Mouse (Mus musculus) MEL (cell line): ENCODE results near the gene Heatr6. TPM values are rescaled to one million over a fixed set of nuclear protein-coding genes. Genes with fewer than 3 reads are reported as not detected.

Source experiments
- DNase-seq: peaks from one replicate; pipeline ENCODE4 v3.0.0; 2011; ENCODE audit warnings: low read depth, low spot score
- H3K27ac ChIP-seq: 2 replicates; pipeline ENCODE4 v1.5.1; 2012; ENCODE audit warnings: low read depth, mild to moderate bottlenecking, control low read depth, low read length, moderate library complexity; ENCODE audit not compliant: control insufficient read depth
- H3K27me3 ChIP-seq, 2 experiments: fragments of 150-350 bp in 1 of 2; sonication (generic) in 1 of 2; 2 replicates each; pipeline ENCODE4 v1.6.1; 2012; ENCODE audit warnings: low read length in 2 of 2, mild to moderate bottlenecking in 2 of 2, improper control_type of control experiment in 1 of 2, moderate library complexity in 1 of 2; ENCODE audit not compliant: insufficient read depth in 2 of 2, control insufficient read depth in 1 of 2
- H3K36me3 ChIP-seq, 2 experiments: 2 replicates each; pipeline ENCODE4 v1.6.1; 2012 to 2014; ENCODE audit warnings: low read length in 2 of 2, improper control_type of control experiment in 1 of 2, inconsistent platforms in 1 of 2, mild to moderate bottlenecking in 1 of 2; ENCODE audit not compliant: insufficient read depth in 2 of 2, control insufficient read depth in 1 of 2
- H3K4me1 ChIP-seq, 2 experiments: fragments of 150-350 bp in 1 of 2; sonication (generic) in 1 of 2; 2 replicates each; pipeline ENCODE4 v1.6.1; 2012; ENCODE audit warnings: low read length in 2 of 2, improper control_type of control experiment in 1 of 2, mild to moderate bottlenecking in 1 of 2; ENCODE audit not compliant: insufficient read depth in 2 of 2, control insufficient read depth in 1 of 2
- H3K4me3 ChIP-seq, 2 experiments: fragments of 150-350 bp in 1 of 2; sonication (generic) in 1 of 2; 2 replicates each; pipeline ENCODE4 v1.5.1; 2012; ENCODE audit warnings: low read depth in 2 of 2, low read length in 2 of 2, mild to moderate bottlenecking in 2 of 2, moderate library complexity in 2 of 2, control low read depth in 1 of 2, improper control_type of control experiment in 1 of 2; ENCODE audit not compliant: control insufficient read depth in 1 of 2, insufficient read depth in 1 of 2
- H3K79me2 ChIP-seq: 2 replicates; pipeline ENCODE4 v1.6.1; 2012; ENCODE audit warnings: mild to moderate bottlenecking, low read length, moderate library complexity; ENCODE audit not compliant: control insufficient read depth, poor library complexity, insufficient read depth
- H3K9ac ChIP-seq: 2 replicates; pipeline ENCODE4 v1.6.1; 2012; ENCODE audit warnings: low read depth, mild to moderate bottlenecking, control low read depth, low read length, moderate library complexity; ENCODE audit not compliant: control insufficient read depth, poor library complexity, severe bottlenecking
- H3K9me3 ChIP-seq: fragments of 150-350 bp; sonication (generic); replicated peaks from 2 replicates; pipeline ENCODE4 v1.6.1; 2012; ENCODE audit warnings: mild to moderate bottlenecking, low read length, improper control_type of control experiment, moderate library complexity; ENCODE audit not compliant: insufficient read depth
- BHLHE40 ChIP-seq: IDR thresholded peaks from 2 replicates; pipeline ENCODE4 v1.6.1; 2012; ENCODE audit warnings: low read depth, mild to moderate bottlenecking, inconsistent platforms, low read length, improper control_type of control experiment, borderline replicate concordance
- CTCF ChIP-seq, 3 experiments: IDR thresholded peaks in 2 of 3; conservative IDR thresholded peaks in 1 of 3; 2 replicates each; pipeline ENCODE4 v1.5.1; 2011 to 2012; ENCODE audit warnings: low read length in 3 of 3, low read depth in 2 of 3, mild to moderate bottlenecking in 2 of 3, improper control_type of control experiment in 1 of 3, inconsistent platforms in 1 of 3, mixed read lengths in 1 of 3, moderate library complexity in 1 of 3; ENCODE audit not compliant: control insufficient read depth in 1 of 3, insufficient read depth in 1 of 3, poor library complexity in 1 of 3, severe bottlenecking in 1 of 3
- MYB ChIP-seq: IDR thresholded peaks from 2 replicates; pipeline ENCODE4 v1.6.1; 2011; ENCODE audit warnings: mild to moderate bottlenecking, low read depth, low read length, improper control_type of control experiment
- MYC ChIP-seq: IDR thresholded peaks from 2 replicates; pipeline ENCODE4 v1.6.1; 2011; ENCODE audit warnings: low read depth, mild to moderate bottlenecking, low read length, improper control_type of control experiment, moderate library complexity
- POLR2AphosphoS2 ChIP-seq: IDR thresholded peaks from 2 replicates; pipeline ENCODE4 v1.6.1; 2011; ENCODE audit warnings: low read length, improper control_type of control experiment
- POLR2AphosphoS5 ChIP-seq: IDR thresholded peaks from 2 replicates; pipeline ENCODE4 v1.6.1; 2012; ENCODE audit warnings: low read depth, borderline replicate concordance, mild to moderate bottlenecking, inconsistent platforms, low read length, moderate library complexity, mixed read lengths
- RAD21 ChIP-seq: IDR thresholded peaks from 2 replicates; pipeline ENCODE4 v1.6.1; 2011; ENCODE audit warnings: mild to moderate bottlenecking, low read depth, low read length, improper control_type of control experiment
- SIN3A ChIP-seq: IDR thresholded peaks from 2 replicates; pipeline ENCODE4 v1.6.1; 2012; ENCODE audit warnings: low read length, improper control_type of control experiment, inconsistent platforms
- SMC3 ChIP-seq: IDR thresholded peaks from 2 replicates; pipeline ENCODE4 v1.6.1; 2011; ENCODE audit warnings: low read depth, low read length, improper control_type of control experiment
- TAL1 ChIP-seq: IDR thresholded peaks from 2 replicates; pipeline ENCODE4 v1.6.1; 2012; ENCODE audit warnings: mild to moderate bottlenecking, inconsistent platforms, low read length, moderate library complexity, mixed read lengths
- UBTF ChIP-seq: IDR thresholded peaks from 2 replicates; pipeline ENCODE4 v1.6.1; 2012; ENCODE audit warnings: low read depth, mild to moderate bottlenecking, inconsistent platforms, low read length, improper control_type of control experiment, moderate library complexity, borderline replicate concordance; ENCODE audit not compliant: insufficient read depth
- ZC3H11A ChIP-seq: IDR thresholded peaks from 2 replicates; pipeline ENCODE4 v1.6.1; 2012; ENCODE audit warnings: low read depth, mild to moderate bottlenecking, inconsistent platforms, low read length, improper control_type of control experiment
- ZKSCAN1 ChIP-seq: IDR thresholded peaks from 2 replicates; pipeline ENCODE4 v1.6.1; 2012; ENCODE audit warnings: low read depth, mild to moderate bottlenecking, inconsistent platforms, low read length, improper control_type of control experiment, moderate library complexity
- polyA plus RNA-seq, 2 experiments: library from polyadenylated mRNA; stranded (reverse) in 1 of 2; unstranded in 1 of 2; fragments of >175 nt in 1 of 2; fragments of >200 nt in 1 of 2; gene quantifications; 2 replicates each; pipeline versions ENCODE4 v1.2.1 to v1.2.4; 2012; ENCODE audit warnings: low replicate concordance in 2 of 2, low read depth in 1 of 2; ENCODE audit not compliant: insufficient read length in 2 of 2, insufficient read depth in 1 of 2, missing spikeins in 1 of 2
- total RNA-seq: library from RNA; depleted of rRNA; stranded (reverse); fragments of 300-350 nt; gene quantifications from 2 replicates; pipeline ENCODE4 v1.2.3, GENCODE M21; 2012

Heatr6 gene
- total and polyA plus RNA-seq, 3 experiments, result 17.3 to 21.2 TPM; not detected in 1

DNA sequence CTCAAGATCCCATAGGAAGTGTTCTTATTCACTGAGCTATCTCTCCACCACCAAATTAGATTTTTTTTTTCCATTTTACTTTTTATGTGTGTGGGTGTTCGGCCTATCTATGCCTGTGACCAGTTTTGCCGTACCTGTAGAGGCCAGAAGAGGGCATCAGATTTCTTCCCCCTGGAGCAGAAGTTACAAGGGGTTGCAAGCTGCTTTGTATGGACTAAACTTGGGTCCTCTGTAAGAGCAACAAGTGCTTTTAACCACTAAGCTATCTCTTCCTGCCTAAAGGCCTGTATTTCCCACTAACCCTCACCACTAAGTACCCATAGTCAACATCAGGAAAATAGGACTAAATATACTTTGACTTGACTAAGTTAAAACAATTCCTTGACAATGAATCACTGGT, 31.2 kb downstream of the Heatr6 start:
- no peak overlapping the region for H3K27ac ChIP-seq
- H3K27me3 ChIP-seq, result no peaks in the 10 kb centered on the region
- DNase-seq, result peak; percentile 57
- no peak overlapping the region for H3K9ac ChIP-seq
- no peaks in the 10 kb centered on the region for H3K9me3 ChIP-seq
- H3K36me3 ChIP-seq, result peaks cover 4 to 8% of the 10 kb centered on the region in 2 experiments; a peak in 3 of 4 replicates
- no peak overlapping the region for H3K4me3 ChIP-seq
- no peaks in the 10 kb centered on the region for H3K79me2 ChIP-seq
- peaks cover 0 to 11% of the 10 kb centered on the region in 2 experiments; a peak in 3 of 4 replicates for H3K4me1 ChIP-seq
- no peak for TF ChIP-seq UBTF
- TF ChIP-seq CTCF (IDR thresholded peaks at IDR 0.05 in 2 of 3, conservative IDR thresholded peaks at IDR 0.05 in 1 of 3; ENCODE audit: control insufficient read depth in 1 of 3, insufficient read depth in 1 of 3, low read depth in 2 of 3, low read length in 3 of 3, poor library complexity in 1 of 3, severe bottlenecking in 1 of 3), result peak; percentile 36 to 49 (median 47)

DNA sequence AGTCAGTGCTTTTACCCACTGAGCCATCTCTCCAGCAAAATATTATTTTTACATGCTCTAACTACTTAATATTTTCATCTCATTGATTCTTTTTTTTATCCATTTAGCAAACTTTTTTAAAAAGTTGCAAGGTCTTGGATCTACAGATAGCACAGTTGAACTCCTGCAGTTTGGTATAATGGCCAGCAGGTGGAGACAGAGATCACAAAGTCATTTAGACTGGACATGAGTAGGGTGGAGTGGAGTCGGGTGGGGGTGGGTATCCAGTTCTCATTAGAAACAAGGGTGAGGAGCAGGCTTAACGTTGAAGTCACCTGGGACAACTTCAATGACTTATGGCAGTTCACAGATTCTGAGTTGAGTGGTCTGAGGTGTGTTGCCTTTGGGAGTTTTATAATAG, 31.9 kb downstream of the Heatr6 start:
- Histone ChIP-seq H3K79me2 (no peaks in the 10 kb centered on the region), H3K4me3 (no peak overlapping the region), H3K9ac (no peak overlapping the region), H3K27ac (no peak overlapping the region), H3K9me3 (no peaks in the 10 kb centered on the region), H3K27me3 (no peaks in the 10 kb centered on the region), H3K36me3 (peaks cover 4 to 5% of the 10 kb centered on the region in 2 experiments; a peak in 3 of 4 replicates), H3K4me1 (peaks cover 0 to 15% of the 10 kb centered on the region in 2 experiments; a peak in 3 of 4 replicates)
- DNase-seq, result peak; percentile 82
- TF ChIP-seq ZC3H11A (peak; percentile 57), MYC (0 out of 2 replicates have a peak, but pooled peaks have one; percentile 25), RAD21 (peak; percentile 81), CTCF (IDR thresholded peaks at IDR 0.05 in 2 of 3, conservative IDR thresholded peaks at IDR 0.05 in 1 of 3; ENCODE audit: control insufficient read depth in 1 of 3, insufficient read depth in 1 of 3, low read depth in 2 of 3, low read length in 3 of 3, poor library complexity in 1 of 3, severe bottlenecking in 1 of 3) (peak; percentile 64 to 90 (median 74)), BHLHE40 (peak; percentile 43; the same call in 1 of the 2 replicates), SMC3 (peak; percentile 75), SIN3A (no peak), ZKSCAN1 (no peak)

DNA sequence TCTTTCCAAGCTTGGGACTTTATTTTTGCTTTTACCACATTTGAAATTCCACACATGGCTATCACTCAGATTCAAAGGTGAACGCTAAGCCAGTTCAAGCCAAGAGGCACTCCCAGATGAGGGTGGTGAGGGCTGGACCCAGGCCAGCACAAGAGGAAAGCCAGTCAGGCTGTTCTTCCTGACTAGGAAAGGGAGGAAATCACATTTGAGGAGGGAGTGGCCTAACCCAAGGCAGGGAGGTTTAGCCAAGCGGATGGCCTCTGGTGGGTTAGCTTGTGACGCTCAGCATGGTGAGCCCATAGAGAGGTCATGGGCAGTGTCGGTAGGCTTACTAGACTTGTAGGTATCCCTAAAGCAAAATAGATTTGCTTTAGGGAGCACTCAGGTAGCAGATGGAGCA, 33.3 kb downstream of the Heatr6 start:
- peaks cover 0 to 4% of the 10 kb centered on the region in 2 experiments; a peak in 2 of 4 replicates for H3K36me3 ChIP-seq
- no peaks in the 10 kb centered on the region for H3K79me2 ChIP-seq
- TF ChIP-seq POLR2AphosphoS5, result no peak
- TF ChIP-seq MYB, result no peak
- TF ChIP-seq POLR2AphosphoS2, result no peak
- no peak for TF ChIP-seq TAL1
- no peak overlapping the region for H3K4me3 ChIP-seq
- peaks cover 0 to 15% of the 10 kb centered on the region in 2 experiments; a peak in 3 of 4 replicates for H3K4me1 ChIP-seq
- H3K27ac ChIP-seq, result no peak overlapping the region
- H3K9ac ChIP-seq, result no peak overlapping the region
- peaks cover 0 to 4% of the 10 kb centered on the region in 2 experiments; a peak in 2 of 4 replicates for H3K27me3 ChIP-seq
- H3K9me3 ChIP-seq, result no peaks in the 10 kb centered on the region
- DNase-seq, result no peak
